Mouse (Mus musculus) CH12.LX (cell line): ENCODE data around the gene Lcn5. TPM values are rescaled to one million over a fixed set of nuclear protein-coding genes. Genes with fewer than 3 reads are reported as not detected.

ENCODE experiments used
- DNase-seq: peaks from one replicate; pipeline ENCODE4 v3.0.0-alpha.2; 2013; ENCODE audit errors: extremely low read depth
- H3K27ac ChIP-seq: 2 replicates; pipeline ENCODE4 v1.5.1; 2012; ENCODE audit warnings: low read depth, mild to moderate bottlenecking, control low read depth, moderate library complexity; ENCODE audit not compliant: insufficient read depth
- H3K27me3 ChIP-seq: replicated peaks from 2 replicates; pipeline ENCODE3; 2012; ENCODE audit warnings: inconsistent platforms
- H3K36me3 ChIP-seq, 2 experiments: replicated peaks in 1 of 2; 2 replicates each; pipeline versions ENCODE3 to v1.6.1; 2012; ENCODE audit warnings: inconsistent platforms in 1 of 2, low read length in 1 of 2, mild to moderate bottlenecking in 1 of 2, mixed read lengths in 1 of 2, moderate library complexity in 1 of 2; ENCODE audit not compliant: control insufficient read depth in 1 of 2, insufficient read depth in 1 of 2
- H3K4me1 ChIP-seq, 2 experiments: 2 replicates each; pipeline ENCODE4 v1.6.1; 2012; ENCODE audit warnings: inconsistent platforms in 1 of 2, moderate library complexity in 1 of 2; ENCODE audit not compliant: insufficient read depth in 2 of 2, control insufficient read depth in 1 of 2
- H3K4me2 ChIP-seq: 2 replicates; pipeline ENCODE4 v1.6.1; 2012; ENCODE audit warnings: low read depth, mild to moderate bottlenecking, control low read depth; ENCODE audit not compliant: poor library complexity, insufficient read depth, severe bottlenecking
- H3K4me3 ChIP-seq, 3 experiments: fragments of 150-350 bp in 1 of 3; sonication (generic) in 1 of 3; replicated peaks in 1 of 3; 2 replicates each; pipeline versions ENCODE3 to v1.5.1; 2011 to 2012; ENCODE audit warnings: low read depth in 2 of 3, low read length in 2 of 3, mild to moderate bottlenecking in 2 of 3, moderate library complexity in 2 of 3, control low read depth in 1 of 3, improper control_type of control experiment in 1 of 3, inconsistent platforms in 1 of 3, mixed read lengths in 1 of 3; ENCODE audit not compliant: poor library complexity in 1 of 3
- H3K79me2 ChIP-seq: replicated peaks from 2 replicates; pipeline ENCODE4 v1.6.1; 2012; ENCODE audit warnings: mild to moderate bottlenecking, moderate library complexity; ENCODE audit not compliant: control insufficient read depth, poor library complexity, insufficient read depth, severe bottlenecking; ENCODE audit errors: extremely low read depth
- H3K9ac ChIP-seq: 2 replicates; pipeline ENCODE4 v1.6.1; 2012; ENCODE audit warnings: low read depth, mild to moderate bottlenecking, control low read depth, moderate library complexity; ENCODE audit not compliant: insufficient read depth
- H3K9me3 ChIP-seq: replicated peaks from 2 replicates; pipeline ENCODE3; 2012; ENCODE audit warnings: low read length, inconsistent platforms, mixed read lengths
- BHLHE40 ChIP-seq: IDR thresholded peaks from 2 replicates; pipeline ENCODE4 v1.6.1; 2011; ENCODE audit warnings: mild to moderate bottlenecking, low read depth, low read length, improper control_type of control experiment
- CHD1 ChIP-seq: IDR thresholded peaks from 2 replicates; pipeline ENCODE4 v1.6.1; 2012; ENCODE audit warnings: low read depth, low read length, improper control_type of control experiment, inconsistent platforms
- ETS1 ChIP-seq: conservative IDR thresholded peaks from 2 replicates; pipeline ENCODE4 v1.6.1; 2012; ENCODE audit warnings: low read depth, mild to moderate bottlenecking, inconsistent platforms, low read length, improper control_type of control experiment, moderate library complexity
- HCFC1 ChIP-seq: IDR thresholded peaks from 2 replicates; pipeline ENCODE4 v1.6.1; 2012; ENCODE audit warnings: low read depth, mild to moderate bottlenecking, inconsistent platforms, low read length, improper control_type of control experiment
- JUN ChIP-seq: IDR thresholded peaks from 2 replicates; pipeline ENCODE4 v1.6.1; 2011; ENCODE audit warnings: low read depth, mild to moderate bottlenecking, low read length, improper control_type of control experiment, moderate library complexity; ENCODE audit not compliant: insufficient read depth
- JUND ChIP-seq: conservative IDR thresholded peaks from 2 replicates; pipeline ENCODE4 v1.6.1; 2011; ENCODE audit warnings: low read depth, low read length, improper control_type of control experiment
- KAT2A ChIP-seq: IDR thresholded peaks from 2 replicates; pipeline ENCODE4 v1.6.1; 2012; ENCODE audit warnings: low read length, improper control_type of control experiment, inconsistent platforms; ENCODE audit not compliant: insufficient replicate concordance
- MAFK ChIP-seq: IDR thresholded peaks from 2 replicates; pipeline ENCODE4 v1.6.1; 2011; ENCODE audit warnings: low read length, improper control_type of control experiment; ENCODE audit not compliant: insufficient replicate concordance
- MEF2A ChIP-seq: IDR thresholded peaks from 2 replicates; pipeline ENCODE4 v1.6.1; 2014; ENCODE audit warnings: low read depth, mild to moderate bottlenecking, inconsistent platforms, low read length, improper control_type of control experiment, borderline replicate concordance
- NELFE ChIP-seq: IDR thresholded peaks from 2 replicates; pipeline ENCODE4 v1.6.1; 2011; ENCODE audit warnings: low read depth, low read length, improper control_type of control experiment
- POLR2AphosphoS2 ChIP-seq: IDR thresholded peaks from 2 replicates; pipeline ENCODE4 v1.6.1; 2011; ENCODE audit warnings: low read depth, low read length, improper control_type of control experiment
- SIN3A ChIP-seq: IDR thresholded peaks from 2 replicates; pipeline ENCODE4 v1.6.1; 2012; ENCODE audit warnings: low read length, improper control_type of control experiment, inconsistent platforms
- SMC3 ChIP-seq: IDR thresholded peaks from 2 replicates; pipeline ENCODE4 v1.6.1; 2011; ENCODE audit warnings: low read depth, low read length, improper control_type of control experiment
- TCF12 ChIP-seq: IDR thresholded peaks from 2 replicates; pipeline ENCODE4 v1.6.1; 2014; ENCODE audit warnings: low read depth, mild to moderate bottlenecking, inconsistent platforms, low read length, improper control_type of control experiment
- ZNF384 ChIP-seq: IDR thresholded peaks from 2 replicates; pipeline ENCODE4 v1.6.1; 2012; ENCODE audit warnings: low read depth, low read length, improper control_type of control experiment, inconsistent platforms
- dilution Hi-C: fragments of 300-500 bp; cut with MboI; formaldehyde crosslinking; loops from 2 replicates; pipeline ENCODE4 v1.14.3; 2020; ENCODE audit warnings: low sequenced_read_pairs; ENCODE audit not compliant: extremely low pct_unique_long_range_greater_than_20kb, extremely low pct_ligation_motif_present
- in situ Hi-C: fragments of 300-500 bp; cut with MboI; formaldehyde crosslinking; loops from 3 replicates; pipeline ENCODE4 v1.14.3; 2019; ENCODE audit warnings: low sequenced_read_pairs, low pct_ligation_motif_present, low pct_unique_long_range_greater_than_20kb, mixed read lengths
- polyA plus RNA-seq: library from polyadenylated mRNA; unstranded; fragments of >175 nt; gene quantifications from 2 replicates; pipeline ENCODE4 v1.2.1, GENCODE M21; 2012; ENCODE audit warnings: low read depth; ENCODE audit not compliant: insufficient read length
- total RNA-seq, 2 experiments: library from RNA; depleted of rRNA; stranded (reverse); fragments of 300-350 nt in 1 of 2; fragments of >200 nt in 1 of 2; gene quantifications; 2 replicates each; pipeline ENCODE4 v1.2.3; 2012 to 2014

Lcn5 gene
- total and polyA plus RNA-seq, 3 experiments = not detected

DNA sequence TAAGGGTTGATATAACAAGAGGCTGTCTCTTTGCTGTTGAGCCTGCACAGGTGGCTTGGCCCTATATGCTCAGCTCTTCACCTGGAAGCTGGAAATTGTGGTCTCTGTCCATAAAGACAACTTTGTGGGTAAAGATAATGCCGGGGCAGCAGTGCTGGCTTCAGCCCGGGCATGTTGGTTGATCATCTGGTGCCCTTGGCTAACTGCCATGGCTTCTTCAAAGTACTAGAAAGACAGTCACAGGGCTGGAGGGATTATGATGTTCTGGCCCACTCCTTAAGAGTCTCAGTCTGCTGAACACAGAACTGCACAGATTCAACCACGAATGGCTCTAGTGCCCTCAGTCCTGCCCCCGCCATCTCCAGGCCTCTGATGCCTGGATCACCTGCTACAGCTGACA lies 506 bp upstream of the Lcn5 start:
- Histone ChIP-seq H3K27ac (no peak overlapping the region), H3K27me3 (peaks cover 36% of the 10 kb centered on the region)

DNA sequence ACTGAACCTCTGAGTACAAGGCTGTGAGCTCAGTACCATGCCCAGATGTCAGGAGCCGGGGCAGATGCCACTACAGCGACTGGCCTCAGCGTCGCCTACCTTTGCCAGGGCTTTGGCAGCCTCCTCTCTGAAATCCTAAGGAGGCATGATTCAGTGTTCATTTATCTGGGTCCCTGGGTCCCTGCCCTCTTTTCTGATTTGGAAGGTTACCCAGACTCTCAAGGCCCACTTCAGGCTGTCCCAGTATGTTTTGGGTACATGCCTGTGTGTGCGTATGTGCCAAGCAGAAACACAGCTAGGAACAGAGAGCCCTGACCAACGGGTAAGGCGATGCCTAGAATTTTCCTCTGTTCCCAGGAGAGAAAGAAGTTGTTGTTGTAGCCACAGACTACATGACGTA lies 2.5 kb downstream of the Lcn5 start:
- no peaks in the 10 kb centered on the region for H3K79me2 ChIP-seq
- no peak for DNase-seq
- TF ChIP-seq ZNF384 = no peak
- TF ChIP-seq TCF12 = no peak
- TF ChIP-seq KAT2A = no peak
- no peak for TF ChIP-seq SIN3A
- TF ChIP-seq CHD1 = no peak
- TF ChIP-seq MAFK = no peak
- TF ChIP-seq MEF2A = no peak
- TF ChIP-seq POLR2AphosphoS2 = no peak
- no peak for TF ChIP-seq JUND
- TF ChIP-seq ETS1 = no peak
- TF ChIP-seq HCFC1 = no peak
- H3K4me2 ChIP-seq = no peak overlapping the region
- in situ Hi-C loops (no loop called here), dilution Hi-C loops (no loop called here)
- H3K9ac ChIP-seq = no peak overlapping the region
- H3K4me3 ChIP-seq = no peak overlapping the region
- H3K27me3 ChIP-seq = peaks cover 9% of the 10 kb centered on the region
- H3K4me1 ChIP-seq = peaks cover 15 to 35% of the 10 kb centered on the region in 2 experiments
- no peak overlapping the region for H3K27ac ChIP-seq
- H3K9me3 ChIP-seq = no peaks in the 10 kb centered on the region
- H3K36me3 ChIP-seq = no peaks in the 10 kb centered on the region

More for the DNA sequence above, 506 bp upstream of the Lcn5 start:
- Histone ChIP-seq H3K4me2 (no peak overlapping the region), H3K9me3 (no peaks in the 10 kb centered on the region), H3K79me2 (no peaks in the 10 kb centered on the region), H3K9ac (no peak overlapping the region), H3K36me3 (no peaks in the 10 kb centered on the region), H3K4me3 (no peak overlapping the region), H3K4me1 (peaks cover 15 to 20% of the 10 kb centered on the region in 2 experiments; a peak in 3 of 4 replicates)
- dilution Hi-C loops (no loop called here), in situ Hi-C loops (no loop called here)
- TF ChIP-seq HCFC1 (no peak), JUN (no peak), NELFE (no peak), SMC3 (no peak), BHLHE40 (no peak)
- no peak for DNase-seq
